Mouse (Mus musculus) right cerebral cortex, postnatal 10 days (tissue): ENCODE results near the gene Aoah.

Experiments
- DNase-seq, 2 experiments: peaks; one replicate each; pipeline ENCODE4 v3.0.0; 2021; ENCODE audit warnings: low spot score in 2 of 2

Gene Aoah

DNA sequence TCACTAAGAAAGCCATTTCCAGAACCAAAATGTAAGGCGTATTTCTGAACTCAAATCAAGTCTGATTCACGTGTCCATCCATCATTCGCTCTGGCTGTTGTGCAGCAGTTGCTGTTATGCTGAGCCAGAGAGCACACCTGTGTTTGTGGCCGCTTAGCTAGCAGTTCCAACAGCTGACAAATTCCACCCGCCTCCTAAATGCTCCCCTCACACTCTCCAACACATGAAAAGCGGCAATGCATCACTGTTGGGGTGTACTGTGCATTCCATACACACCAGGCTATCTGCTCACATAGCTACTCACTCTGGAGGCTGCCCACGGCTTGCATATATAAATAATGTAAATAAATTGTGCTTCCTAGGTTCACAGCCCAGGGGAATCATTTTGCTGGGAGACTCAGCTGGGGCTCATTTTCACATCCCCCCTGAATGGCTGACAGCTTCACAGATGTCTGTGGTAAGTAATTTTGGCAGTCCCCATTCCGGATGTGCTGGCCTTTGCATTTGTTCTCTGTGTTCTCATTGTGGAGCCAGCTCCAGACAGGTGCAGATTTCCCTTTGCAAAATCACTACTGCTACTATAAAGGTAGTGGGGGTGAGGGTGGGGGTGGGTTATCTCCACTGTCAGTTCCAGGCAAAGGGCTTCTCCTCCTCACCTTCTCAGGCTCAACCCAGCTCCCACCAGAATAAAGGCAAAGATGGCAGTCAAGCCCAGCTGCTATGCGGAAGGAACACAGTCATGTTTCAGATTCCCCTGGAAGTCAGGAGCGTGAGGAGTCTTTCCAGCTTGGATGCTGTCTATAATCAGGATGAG is 123.0 kb downstream of the Aoah start:
- no peak for DNase-seq

DNA sequence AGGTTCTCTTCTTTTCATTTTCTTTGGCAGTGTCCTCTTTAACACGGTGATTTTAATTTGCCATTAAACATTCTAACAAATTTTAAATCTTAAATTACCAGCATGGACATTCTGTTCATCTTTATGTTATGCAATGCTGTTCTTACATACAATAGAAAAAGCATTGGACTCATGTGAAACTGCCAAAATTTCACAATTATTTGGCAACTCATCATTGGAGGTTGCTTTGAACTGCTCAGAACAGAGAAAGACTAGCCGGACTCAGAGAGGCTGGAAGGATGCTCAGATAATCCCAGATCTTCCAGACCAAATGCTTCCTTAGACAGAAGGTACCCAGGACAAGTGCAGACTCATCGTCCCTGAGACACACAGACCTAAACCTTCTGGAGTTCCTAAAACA is 126.5 kb downstream of the Aoah start:
- no peak for DNase-seq

DNA sequence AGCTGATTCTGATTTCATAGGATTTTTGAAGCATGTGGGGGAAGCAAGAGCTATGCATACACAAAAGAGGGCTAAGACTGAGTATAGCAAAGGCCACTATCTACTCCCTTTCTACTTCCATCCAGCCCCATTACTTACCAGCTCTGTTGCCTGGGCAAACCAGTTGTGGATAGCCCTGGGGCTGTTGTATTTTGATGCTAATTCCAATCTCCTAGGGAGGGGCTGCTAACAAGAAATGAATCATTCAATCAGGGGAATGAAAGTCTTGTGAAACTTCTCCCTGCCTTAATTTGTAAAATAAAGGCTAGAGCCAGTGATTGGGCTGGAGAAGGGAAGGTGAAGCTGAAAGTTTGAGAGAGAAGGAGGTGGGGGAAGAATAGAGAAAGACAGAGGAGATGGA is 142.1 kb downstream of the Aoah start:
- no peak for DNase-seq

DNA sequence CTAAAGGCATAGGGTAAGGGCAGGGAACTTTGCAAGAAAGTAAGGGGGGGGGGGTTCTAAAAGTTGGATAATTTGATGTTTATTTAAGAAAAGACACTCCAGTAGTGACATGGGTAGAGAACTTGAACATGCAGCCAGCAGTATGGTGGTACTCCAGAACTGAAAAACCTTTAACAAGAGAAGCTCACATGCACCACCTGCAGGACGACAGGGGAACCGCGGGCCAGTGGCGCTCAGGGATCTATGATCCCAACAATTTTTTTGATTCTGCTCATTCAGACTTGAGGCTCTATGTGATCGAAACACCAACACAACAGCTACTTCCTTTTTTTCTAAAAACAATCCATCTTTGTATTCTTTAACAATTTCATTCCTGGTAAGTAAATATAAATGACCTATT is 143.5 kb downstream of the Aoah start:
- peak; percentile 34 to 60 for DNase-seq

DNA sequence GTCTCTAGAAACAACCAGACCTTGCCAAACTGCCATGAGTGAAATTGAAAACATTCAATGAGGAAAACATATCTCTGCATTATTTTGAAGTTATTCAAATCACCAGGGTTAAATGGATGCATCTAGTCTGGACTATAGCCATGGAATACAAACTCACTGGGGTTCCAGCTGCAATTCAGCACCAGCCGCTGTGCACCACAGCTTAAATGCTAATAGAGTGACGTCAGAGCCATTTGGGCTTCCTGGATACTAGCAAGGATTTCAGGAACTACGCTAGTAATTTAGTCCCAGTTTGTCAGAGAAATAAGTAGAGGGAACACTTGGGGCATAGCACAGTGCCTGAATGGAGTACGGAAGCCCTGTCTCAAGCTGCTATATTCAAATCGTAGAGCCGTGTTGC is 145.2 kb downstream of the Aoah start:
- no peak for DNase-seq

DNA sequence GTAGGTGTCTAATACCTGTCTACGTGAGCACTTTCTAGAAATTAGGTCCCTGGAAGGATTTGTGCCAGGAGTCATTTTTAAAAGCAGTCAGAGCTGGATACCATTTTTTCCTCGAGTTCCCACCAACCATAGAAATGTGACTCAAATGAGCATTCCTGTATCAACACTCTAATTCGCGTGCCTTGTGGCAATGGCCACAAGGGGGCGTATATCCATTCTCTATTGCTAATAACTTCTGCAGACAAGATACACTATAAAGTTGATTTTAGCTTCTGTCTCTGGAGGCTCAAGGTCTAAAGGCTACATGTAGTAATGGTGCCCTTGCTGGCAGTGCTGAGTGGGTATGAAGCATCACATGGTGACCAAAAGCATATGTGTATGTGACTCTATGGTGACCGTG is 146.5 kb downstream of the Aoah start:
- peak; percentile 22 to 31 for DNase-seq

DNA sequence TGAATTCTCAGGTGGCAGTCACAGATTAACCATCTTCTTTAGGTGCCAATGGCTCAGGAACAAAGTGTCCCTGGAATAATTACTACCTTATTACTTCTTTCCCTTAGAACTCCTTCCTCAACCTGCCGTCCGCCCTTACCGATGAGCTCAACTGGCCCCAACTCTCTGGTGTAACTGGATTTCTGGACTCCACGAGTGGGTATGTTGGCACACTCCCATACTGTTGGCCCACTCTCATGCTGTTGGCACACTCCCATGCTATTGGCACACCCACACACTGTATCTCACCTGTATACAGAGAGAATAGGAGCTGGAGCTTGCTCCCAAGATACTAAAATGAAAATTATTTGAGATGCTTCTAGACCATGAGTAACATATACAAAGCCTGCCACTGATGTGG is 147.8 kb downstream of the Aoah start:
- no peak for DNase-seq

DNA sequence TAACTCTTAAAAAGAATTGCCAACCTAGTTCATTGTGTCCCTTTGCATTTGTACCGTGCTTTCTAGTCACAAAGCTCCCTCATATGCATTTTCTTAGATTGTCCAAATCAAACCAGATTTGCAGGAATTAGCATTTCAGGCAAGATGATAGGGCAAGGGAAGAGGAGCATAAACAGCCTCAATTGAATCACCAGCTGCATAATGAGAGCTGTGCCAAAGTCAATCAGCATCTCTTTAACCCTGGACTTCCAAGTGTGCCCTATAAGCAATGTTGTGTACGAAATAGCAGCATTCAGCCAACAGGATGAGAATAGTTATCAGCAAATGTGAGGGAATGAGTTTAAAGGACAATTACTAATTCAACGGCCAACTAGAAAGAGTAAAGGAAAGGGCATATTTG is 169.2 kb downstream of the Aoah start:
- DNase-seq = no peak

DNA sequence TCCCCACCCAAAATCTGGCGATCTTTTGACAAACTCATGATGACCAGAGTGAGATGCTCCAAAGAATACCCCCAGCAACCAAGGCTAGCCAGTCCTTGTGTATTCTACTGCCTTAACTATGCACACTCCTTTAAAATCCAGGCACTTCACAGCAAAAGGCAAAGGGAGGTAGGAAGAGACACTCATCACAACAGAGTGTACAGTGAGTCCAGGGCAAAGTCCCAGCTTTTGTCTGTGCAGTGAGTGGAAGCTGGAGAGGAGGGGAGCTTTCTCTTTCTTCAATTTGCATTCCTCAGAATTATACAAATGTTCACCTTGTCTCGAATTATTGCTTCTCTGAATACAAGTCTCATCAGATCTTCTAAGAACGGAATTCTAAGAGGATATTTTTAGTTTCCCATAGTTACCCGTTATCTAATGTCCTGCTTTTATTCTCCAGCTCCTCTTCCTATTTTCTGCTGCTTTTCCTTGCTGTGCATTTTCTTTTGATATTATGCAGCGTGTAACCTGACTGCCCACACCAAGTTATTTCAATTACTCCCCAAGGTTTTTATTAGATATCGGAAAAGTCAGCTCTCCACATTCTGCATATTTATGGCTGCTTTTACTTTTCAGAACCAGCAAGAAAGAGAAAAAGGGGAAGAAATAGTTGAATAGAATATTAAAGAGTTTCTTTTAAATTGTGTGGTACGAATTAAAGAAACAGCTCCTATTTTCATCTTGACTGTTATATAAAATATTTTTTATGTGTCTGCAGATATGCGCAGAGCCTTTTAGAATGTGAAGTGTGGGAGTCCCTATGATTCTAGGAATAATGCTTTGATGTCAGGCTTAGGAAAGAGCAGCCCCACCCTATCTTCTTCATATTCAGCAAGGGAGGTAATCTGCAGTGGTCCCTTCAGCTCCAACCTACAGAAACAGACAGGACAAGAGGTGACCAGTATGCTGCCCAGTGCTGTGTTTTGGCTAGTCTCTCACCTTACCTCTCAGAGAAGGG is 187.6 kb downstream of the Aoah start:
- no peak for DNase-seq

DNA sequence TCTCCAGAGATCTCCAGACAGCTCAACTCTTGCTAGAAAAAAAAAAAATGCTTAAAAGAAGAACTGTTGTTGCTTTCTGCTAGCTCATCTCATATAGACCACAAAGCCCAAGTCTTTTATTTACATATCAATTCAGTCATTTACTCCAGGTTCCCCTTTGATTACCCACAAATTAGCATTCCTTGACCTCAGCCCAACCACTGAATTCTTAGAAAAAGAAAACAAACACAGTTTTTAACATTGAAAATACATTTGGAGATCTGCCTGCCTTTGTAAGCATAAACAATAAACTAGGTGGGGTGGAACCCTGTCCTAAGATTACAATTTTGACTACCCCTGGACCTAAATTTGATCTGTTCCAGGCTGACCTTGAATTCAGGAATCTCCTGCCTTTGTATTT is 191.6 kb downstream of the Aoah start:
- DNase-seq = no peak

DNA sequence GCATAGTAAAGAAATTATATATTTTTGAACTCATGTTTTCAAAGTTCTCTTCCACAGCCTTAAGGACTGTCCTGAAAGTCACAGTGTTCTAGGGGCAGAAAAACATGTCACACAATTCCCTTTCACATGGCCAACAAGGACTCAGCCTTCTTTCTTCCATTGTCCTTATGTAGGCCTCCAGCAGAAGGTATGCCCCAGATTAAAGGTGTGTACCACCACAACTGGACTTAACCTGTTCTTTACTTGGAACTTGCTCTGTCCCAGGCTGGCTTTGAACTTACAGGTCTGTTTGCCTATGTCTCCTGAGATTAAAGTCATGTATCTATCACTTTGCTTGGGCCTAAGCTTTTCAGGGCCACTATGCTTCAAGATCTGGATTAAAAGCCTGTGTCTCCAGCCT is 192.0 kb downstream of the Aoah start:
- DNase-seq = no peak

DNA sequence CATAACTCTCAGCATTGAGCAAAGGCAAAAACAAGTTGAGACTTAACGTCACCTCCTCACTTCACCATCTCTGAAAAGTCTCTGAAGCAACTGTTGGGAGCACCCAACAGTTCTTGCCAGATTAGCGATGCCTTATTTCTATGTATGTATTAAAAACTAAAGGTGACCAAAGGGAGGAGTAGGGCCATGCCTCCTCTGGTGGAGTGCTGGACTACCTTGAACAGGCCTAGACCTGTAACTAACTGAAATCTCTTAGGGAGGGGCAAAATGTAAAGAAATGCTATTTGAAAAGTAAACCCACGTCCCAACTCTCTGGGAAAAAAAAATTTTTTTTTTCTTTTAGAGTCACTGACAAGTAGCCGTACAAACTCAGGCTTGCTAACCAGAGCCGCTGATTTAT is 211.3 kb downstream of the Aoah start:
- DNase-seq = no peak

DNA sequence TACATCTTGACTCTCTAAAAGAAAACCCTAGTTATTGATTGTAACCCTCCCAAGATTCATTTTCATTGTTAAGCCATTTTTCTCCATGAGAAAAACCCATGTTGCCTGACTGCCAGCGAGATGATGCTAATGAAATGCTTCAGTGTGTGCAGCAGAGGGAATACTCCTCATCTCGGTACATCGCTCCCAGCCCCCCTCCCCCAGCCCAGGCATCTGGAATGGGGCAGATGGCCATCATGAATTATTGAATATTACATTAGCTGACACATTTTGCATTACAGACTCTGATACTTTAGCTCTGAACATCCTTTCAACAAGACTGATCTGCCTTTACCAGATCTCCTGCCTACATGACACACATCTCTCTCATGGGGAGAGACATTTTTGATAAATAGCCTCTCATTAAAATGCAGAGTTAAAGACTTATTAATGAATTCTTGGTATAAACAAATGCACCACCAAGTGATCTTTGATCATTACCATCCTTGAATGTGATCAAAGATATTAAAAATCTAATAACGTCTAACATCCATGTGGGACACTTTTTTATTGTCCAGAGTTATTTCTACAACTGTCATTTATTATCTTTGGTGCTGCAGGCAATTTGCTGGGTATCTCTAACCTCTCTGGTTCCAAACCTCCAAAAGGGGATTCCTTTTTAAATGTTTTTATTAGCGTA is 211.9 kb downstream of the Aoah start:
- DNase-seq = no peak

DNA sequence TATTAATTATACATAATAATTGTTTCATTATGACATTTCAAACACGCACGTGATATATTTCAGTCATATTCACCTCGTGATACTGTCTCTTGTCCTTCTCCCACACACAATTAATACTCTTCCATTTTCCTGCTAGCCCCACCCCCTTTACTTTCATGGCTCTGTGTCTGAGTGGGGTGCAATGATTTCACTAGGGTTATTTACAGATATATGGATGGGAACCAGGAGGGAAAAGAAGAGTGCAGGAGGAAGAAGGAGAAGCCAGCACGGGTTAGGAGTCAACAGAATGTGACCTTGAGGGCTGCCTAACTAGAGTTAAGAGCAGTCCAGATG is 212.4 kb downstream of the Aoah start:
- no peak for DNase-seq

DNA sequence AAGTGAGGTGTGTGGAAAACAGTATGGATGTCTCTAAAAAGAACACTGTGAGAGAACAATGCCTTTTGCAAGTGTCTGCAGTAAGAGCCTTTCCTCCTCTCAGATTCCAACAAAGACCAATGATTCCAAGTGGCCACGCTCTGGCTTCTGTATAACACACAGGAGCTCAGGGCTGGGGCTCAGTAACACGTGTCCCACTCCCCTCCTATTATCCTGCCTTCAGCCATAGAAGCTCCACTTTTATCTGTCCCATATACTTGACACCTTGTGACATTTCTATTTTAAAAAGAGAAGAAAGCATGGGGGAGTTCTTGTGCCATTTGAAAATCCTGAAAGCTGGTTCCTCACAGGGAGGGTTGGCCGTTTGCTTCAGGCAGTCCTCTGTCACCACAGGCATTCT is 219.7 kb downstream of the Aoah start:
- no peak for DNase-seq

DNA sequence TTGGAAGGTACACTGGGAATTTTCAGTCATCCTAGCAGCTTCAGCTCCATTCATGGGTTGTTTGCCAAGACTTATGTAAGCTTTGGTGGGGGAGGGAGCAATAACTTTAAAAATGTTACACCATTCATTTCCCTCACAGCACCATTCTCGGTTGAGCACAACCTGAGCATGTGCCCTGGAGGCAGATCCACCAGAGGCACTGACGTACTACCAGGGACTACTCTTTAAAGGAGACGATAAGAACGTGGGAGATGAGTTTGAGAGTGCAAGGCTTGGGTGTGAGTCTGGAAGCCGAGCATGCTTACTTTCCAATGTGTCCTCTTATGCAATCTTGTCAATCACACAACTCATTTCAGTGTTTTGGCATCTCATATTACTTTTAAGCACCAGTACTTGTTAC is 230.9 kb downstream of the Aoah start:
- no peak for DNase-seq

DNA sequence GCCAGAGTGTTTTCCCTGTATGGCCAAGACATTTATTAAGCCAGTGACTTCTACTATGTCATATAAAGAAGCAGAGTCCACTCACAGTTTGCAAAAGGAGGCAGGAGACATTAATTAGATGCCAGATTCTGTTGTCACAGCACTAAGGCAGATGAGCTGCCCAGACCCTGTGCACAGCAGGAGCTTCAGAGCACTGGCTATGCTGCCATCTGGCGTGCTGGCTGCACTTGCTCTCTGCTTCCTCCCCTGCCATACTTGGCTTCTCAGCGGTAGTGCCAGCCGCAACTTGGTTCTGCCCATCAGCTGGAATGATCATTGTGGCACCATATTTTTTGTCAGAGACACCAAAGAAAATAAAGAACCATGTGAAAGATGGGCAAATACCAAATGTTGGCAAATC is 239.3 kb downstream of the Aoah start:
- DNase-seq = peak; percentile 49 to 53

DNA sequence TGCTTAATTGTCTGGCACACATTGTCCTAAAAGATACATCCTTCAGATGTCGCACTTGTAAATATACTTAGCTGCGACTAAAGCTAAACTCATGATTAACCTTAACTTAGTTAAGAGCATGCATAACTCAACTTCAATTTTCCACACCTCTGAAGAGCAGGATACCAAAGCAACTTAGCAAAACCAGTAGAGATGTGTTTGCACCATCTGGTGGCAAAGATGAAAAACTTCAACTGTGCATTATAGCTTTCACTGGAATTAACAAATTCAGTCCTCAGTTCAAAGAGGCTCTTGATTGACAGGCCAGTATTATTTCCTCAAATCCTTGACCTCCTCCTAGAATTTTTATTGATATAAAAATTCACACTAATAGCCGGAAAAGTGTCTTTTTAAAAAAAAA is 241.1 kb downstream of the Aoah start:
- DNase-seq = no peak

DNA sequence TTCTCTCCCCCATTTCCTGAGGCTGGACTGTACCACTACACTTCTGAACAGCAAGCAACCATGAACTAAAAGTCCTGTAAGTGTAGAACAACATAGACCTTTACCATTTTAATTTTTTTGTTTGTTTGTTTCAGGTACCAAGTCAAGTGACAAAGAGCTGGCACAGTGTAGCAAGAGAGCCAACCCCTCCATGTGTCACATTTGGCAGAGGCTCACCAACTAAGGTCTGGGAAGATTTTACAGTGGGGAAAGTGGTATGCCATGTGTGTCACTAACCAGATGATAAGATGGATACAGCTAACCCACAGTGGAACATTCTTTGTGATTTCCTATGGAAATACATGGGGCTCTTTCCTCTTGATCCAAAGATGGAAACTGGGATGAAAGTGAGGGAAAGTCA is 242.1 kb downstream of the Aoah start:
- no peak for DNase-seq

DNA sequence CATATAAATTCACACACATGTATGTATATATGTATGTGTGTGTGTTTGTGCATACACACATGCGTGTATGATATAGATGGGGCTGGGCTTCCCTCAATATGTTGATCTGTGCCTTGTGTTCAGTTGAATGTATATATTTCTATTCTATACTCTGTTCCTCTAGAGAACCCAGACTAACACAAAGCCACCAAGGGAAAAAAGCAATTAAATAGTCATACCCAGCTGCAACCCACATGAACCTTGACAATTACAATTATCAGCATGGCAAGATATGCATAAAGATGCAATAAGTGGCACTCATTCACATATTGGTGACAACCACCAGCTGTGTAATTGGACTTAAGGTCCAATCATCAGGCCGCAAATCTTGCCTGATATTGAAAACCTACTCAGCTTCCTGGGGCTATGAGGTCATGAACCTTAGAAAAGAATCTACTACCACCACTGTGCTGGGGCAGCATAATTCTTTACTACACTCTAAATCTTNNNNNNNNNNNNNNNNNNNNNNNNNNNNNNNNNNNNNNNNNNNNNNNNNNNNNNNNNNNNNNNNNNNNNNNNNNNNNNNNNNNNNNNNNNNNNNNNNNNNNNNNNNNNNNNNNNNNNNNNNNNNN is 246.8 kb downstream of the Aoah start:
- no peak for DNase-seq

DNA sequence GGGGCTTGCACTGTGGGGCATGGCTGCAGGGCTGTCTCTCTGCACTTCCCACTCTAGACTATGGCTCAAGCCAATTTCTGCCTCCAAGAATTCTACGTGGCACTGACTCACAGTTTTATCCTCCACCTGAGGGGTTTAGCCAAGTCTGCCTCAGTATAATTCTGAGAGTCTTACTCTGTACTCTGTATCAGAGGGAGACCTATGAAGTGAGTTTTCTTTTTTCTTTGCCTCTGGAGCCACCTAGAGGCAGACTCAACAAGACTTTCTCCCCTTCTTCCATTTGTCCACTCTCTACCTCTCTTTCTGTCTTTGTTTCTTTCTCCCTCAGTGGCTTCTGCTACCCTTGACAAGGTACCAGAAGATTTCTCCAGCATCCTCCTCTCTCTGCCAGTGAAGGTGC is 256.2 kb downstream of the Aoah start:
- no peak for DNase-seq

DNA sequence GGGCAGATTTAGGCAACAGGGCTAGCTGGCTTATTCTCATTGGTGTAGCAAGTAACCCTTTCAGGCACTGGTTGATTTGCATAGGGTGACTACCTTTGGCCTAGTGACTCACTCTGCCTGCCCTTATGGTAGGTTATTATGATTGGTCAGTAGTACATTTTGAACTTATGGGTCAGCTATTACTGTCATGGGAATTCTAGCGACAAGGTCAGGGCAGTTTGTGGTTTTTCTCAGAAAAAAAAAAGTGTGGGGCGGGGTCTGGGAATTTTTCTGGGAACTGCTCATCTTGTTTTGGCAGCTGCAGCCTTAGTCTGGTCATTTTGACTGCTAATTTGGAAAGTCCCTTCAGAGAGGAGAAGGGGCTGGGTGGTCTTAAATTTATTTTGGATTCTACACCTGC is 272.1 kb downstream of the Aoah start:
- no peak for DNase-seq
